Mouse (Mus musculus) neural tube, embryonic 12.5 days (tissue): ENCODE results near the gene Kiss1r. TPM values are rescaled to one million over a fixed set of nuclear protein-coding genes. Genes with fewer than 3 reads are reported as not detected.

Experiments
- ATAC-seq: fragments of 200-750 bp; cut with Nextera tagmentation; 2 replicates; pipeline ENCODE4 v1.8.0; 2017; ENCODE audit warnings: low read depth, mild to moderate bottlenecking, moderate TSS enrichment, moderate library complexity; ENCODE audit not compliant: low FRiP score
- H3K27ac ChIP-seq: fragments of 300-500 bp; sonication (generic); 2 replicates; pipeline ENCODE4 v1.5.1; 2016
- H3K27me3 ChIP-seq: fragments of 300-500 bp; sonication (generic); replicated peaks from 2 replicates; pipeline ENCODE4 v1.6.1; 2016; ENCODE audit warnings: mild to moderate bottlenecking
- H3K36me3 ChIP-seq: fragments of 300-500 bp; sonication (generic); 2 replicates; pipeline ENCODE4 v1.6.1; 2016; ENCODE audit warnings: mild to moderate bottlenecking
- H3K4me1 ChIP-seq: fragments of 300-500 bp; sonication (generic); 2 replicates; pipeline ENCODE4 v1.6.1; 2016
- H3K4me2 ChIP-seq: fragments of 300-500 bp; sonication (generic); replicated peaks from 2 replicates; pipeline ENCODE4 v1.6.1; 2016; ENCODE audit warnings: mild to moderate bottlenecking
- H3K4me3 ChIP-seq: fragments of 300-500 bp; sonication (generic); 2 replicates; pipeline ENCODE4 v1.5.1; 2016
- H3K9ac ChIP-seq: fragments of 300-500 bp; sonication (generic); 2 replicates; pipeline ENCODE4 v1.6.1; 2016; ENCODE audit warnings: mild to moderate bottlenecking
- H3K9me3 ChIP-seq: fragments of 300-500 bp; sonication (generic); 2 replicates; pipeline ENCODE4 v1.6.1; 2016; ENCODE audit warnings: mild to moderate bottlenecking
- WGBS: fragments of 180-500 bp; shearing (Covaris S2); methylation state at CpG from one replicate; pipeline ENCODE4 v1.1.7; 2016; 5-methylcytosine and 5-hydroxymethylcytosine counted together
- polyA plus RNA-seq: library from polyadenylated mRNA; unstranded; fragments of >200 nt; fragmentation: Nextera tagmentation; extraction: Ambion mirVana; gene quantifications from 2 replicates; pipeline ENCODE4 v1.2.1, GENCODE M21; 2016

Kiss1r gene
- polyA plus RNA-seq, 1 experiment from 2014 or later = 1.3 TPM

GRCm38 (mm10) chr10:79934794-79935569, 18.2 kb downstream of the Kiss1r start:
- Histone ChIP-seq H3K4me2 (no peak overlapping the region), H3K36me3 (peaks cover 53% of the 10 kb centered on the region), H3K9me3 (no peaks in the 10 kb centered on the region), H3K9ac (no peak overlapping the region), H3K27me3 (no peaks in the 10 kb centered on the region), H3K4me3 (no peak overlapping the region), H3K4me1 (peaks cover 60% of the 10 kb centered on the region), H3K27ac (no peak overlapping the region)
- 90% methylated on average over 16 of the region's 16 CpGs for WGBS
- no peak for ATAC-seq

- Histone ChIP-seq H3K4me3 (no peak overlapping the region), H3K9ac (peak overlapping the region; percentile 38; the same call in 1 of the 2 replicates), H3K9me3 (no peaks in the 10 kb centered on the region), H3K4me2 (0 out of 2 replicates have a peak overlapping the region, but pooled peaks have one; percentile 9), H3K27ac (no peak overlapping the region), H3K36me3 (peaks cover 52% of the 10 kb centered on the region), H3K4me1 (peaks cover 50% of the 10 kb centered on the region), H3K27me3 (no peaks in the 10 kb centered on the region)
- no peak for ATAC-seq
- 81% methylated on average over 10 of the region's 10 CpGs for WGBS
Measured at GRCm38 (mm10) chr10:79936284-79936910, 19.6 kb downstream of the Kiss1r start.

- H3K27ac ChIP-seq = no peak overlapping the region
- WGBS = 84% methylated on average over 27 of the region's 27 CpGs
- ATAC-seq = no peak
- peaks cover 52% of the 10 kb centered on the region for H3K36me3 ChIP-seq
- peak overlapping the region; percentile 9; the same call in 1 of the 2 replicates for H3K4me2 ChIP-seq
- H3K4me3 ChIP-seq = no peak overlapping the region
- no peaks in the 10 kb centered on the region for H3K27me3 ChIP-seq
- H3K4me1 ChIP-seq = peaks cover 46% of the 10 kb centered on the region
- peak overlapping the region; percentile 38; the same call in 1 of the 2 replicates for H3K9ac ChIP-seq
- no peaks in the 10 kb centered on the region for H3K9me3 ChIP-seq
Measured at GRCm38 (mm10) chr10:79936911-79937441, 20.2 kb downstream of the Kiss1r start.

GRCm38 (mm10) chr10:79937775-79938526, 21.2 kb downstream of the Kiss1r start:
- Histone ChIP-seq H3K4me2 (no peak overlapping the region), H3K9me3 (no peaks in the 10 kb centered on the region), H3K9ac (no peak overlapping the region), H3K27me3 (no peaks in the 10 kb centered on the region), H3K4me1 (peaks cover 36% of the 10 kb centered on the region), H3K36me3 (peaks cover 47% of the 10 kb centered on the region), H3K4me3 (no peak overlapping the region), H3K27ac (no peak overlapping the region)
- no peak for ATAC-seq
- WGBS = 30% methylated on average over 11 of the region's 11 CpGs

DNA sequence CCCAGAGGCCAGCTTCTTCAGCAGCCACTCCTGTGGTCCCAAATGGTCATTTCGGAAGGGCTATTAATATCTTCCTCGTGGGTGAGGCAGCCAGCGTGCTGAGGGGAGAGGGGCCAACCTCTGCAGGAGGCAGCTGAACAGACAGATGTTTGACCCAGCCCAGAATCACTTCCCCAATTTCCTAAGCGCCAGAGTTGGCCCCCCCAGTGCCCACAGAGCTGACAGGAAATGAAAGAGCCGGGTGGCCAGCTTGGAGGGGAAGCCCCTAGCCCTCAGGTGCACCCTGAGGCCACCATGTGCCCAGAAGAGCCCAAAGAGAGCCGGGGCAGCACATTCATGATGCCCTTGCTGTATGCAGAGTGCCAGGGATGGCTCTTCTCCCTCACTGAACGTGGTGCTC, 24.0 kb downstream of the Kiss1r start:
- 60% methylated on average over 7 of the region's 7 CpGs for WGBS
- ATAC-seq = no peak
- H3K36me3 ChIP-seq = peaks cover 32% of the 10 kb centered on the region
- H3K9ac ChIP-seq = no peak overlapping the region
- H3K4me2 ChIP-seq = no peak overlapping the region
- H3K4me1 ChIP-seq = peaks cover 37% of the 10 kb centered on the region
- H3K9me3 ChIP-seq = no peaks in the 10 kb centered on the region
- H3K27me3 ChIP-seq = no peaks in the 10 kb centered on the region
- H3K27ac ChIP-seq = no peak overlapping the region
- H3K4me3 ChIP-seq = no peak overlapping the region

- peaks cover 32% of the 10 kb centered on the region for H3K36me3 ChIP-seq
- H3K9ac ChIP-seq = no peak overlapping the region
- WGBS = 79% methylated on average over 1 of the region's 1 CpGs
- H3K9me3 ChIP-seq = no peaks in the 10 kb centered on the region
- ATAC-seq = no peak
- no peaks in the 10 kb centered on the region for H3K27me3 ChIP-seq
- no peak overlapping the region for H3K4me3 ChIP-seq
- H3K27ac ChIP-seq = no peak overlapping the region
- H3K4me1 ChIP-seq = peaks cover 40% of the 10 kb centered on the region
- no peak overlapping the region for H3K4me2 ChIP-seq
Measured at GRCm38 (mm10) chr10:79942988-79943387, 26.2 kb downstream of the Kiss1r start.

GRCm38 (mm10) chr10:79943471-79943901, 26.7 kb downstream of the Kiss1r start:
- no peak overlapping the region for H3K4me3 ChIP-seq
- no peak for ATAC-seq
- no peaks in the 10 kb centered on the region for H3K27me3 ChIP-seq
- no peak overlapping the region for H3K4me2 ChIP-seq
- H3K27ac ChIP-seq = no peak overlapping the region
- H3K36me3 ChIP-seq = peaks cover 33% of the 10 kb centered on the region
- no peaks in the 10 kb centered on the region for H3K9me3 ChIP-seq
- H3K9ac ChIP-seq = no peak overlapping the region
- WGBS = 60% methylated on average over 9 of the region's 9 CpGs
- H3K4me1 ChIP-seq = peaks cover 37% of the 10 kb centered on the region

DNA sequence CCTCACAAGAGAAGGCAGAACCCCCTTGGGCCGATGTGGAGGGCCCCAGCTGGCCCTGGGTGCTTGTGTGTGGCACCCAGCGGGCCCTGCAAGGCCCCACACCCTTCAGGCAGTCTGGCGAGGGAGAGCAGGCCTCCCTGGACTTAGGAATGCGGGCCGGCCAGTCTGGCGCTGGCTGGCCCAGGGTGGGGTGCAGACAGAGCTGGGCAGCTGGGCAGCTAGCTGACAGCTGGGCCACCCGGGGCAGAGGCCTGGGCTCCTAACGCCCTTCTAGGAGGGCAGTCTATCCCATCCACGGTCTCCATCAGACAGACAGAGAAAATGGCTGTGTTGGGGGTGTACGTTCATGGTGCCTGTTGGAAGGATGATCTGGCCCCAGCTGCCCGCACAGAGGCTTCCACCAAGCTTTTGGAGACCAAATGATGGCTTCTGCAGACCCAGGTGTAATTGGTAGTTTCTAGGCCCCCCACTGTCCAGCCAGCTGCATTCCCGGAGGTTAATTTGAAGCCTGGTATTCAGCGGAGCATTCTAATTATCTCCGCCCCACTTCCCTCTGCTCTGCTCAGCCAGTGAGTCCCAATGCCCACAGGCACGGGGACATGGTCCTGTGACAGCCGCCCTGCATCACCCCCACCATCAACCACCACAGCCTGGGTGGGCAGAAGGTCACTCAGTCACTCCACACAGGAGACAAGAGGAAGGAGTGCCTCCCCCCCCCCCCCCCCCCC, 28.9 kb downstream of the Kiss1r start:
- ATAC-seq = peak; percentile 66
- no peak overlapping the region for H3K4me3 ChIP-seq
- peak overlapping the region; percentile 49; the same call in 1 of the 2 replicates for H3K9ac ChIP-seq
- peak overlapping the region; percentile 55 for H3K27ac ChIP-seq
- peaks cover 53% of the 10 kb centered on the region for H3K36me3 ChIP-seq
- no peaks in the 10 kb centered on the region for H3K9me3 ChIP-seq
- WGBS = 11% methylated on average over 16 of the region's 16 CpGs
- no peaks in the 10 kb centered on the region for H3K27me3 ChIP-seq
- peak overlapping the region; percentile 27 for H3K4me2 ChIP-seq
- peaks cover 37% of the 10 kb centered on the region for H3K4me1 ChIP-seq

GRCm38 (mm10) chr10:79946752-79947322, 30.1 kb downstream of the Kiss1r start:
- WGBS = 7% methylated on average over 7 of the region's 7 CpGs
- Histone ChIP-seq H3K27ac (no peak overlapping the region), H3K4me3 (no peak overlapping the region), H3K36me3 (peaks cover 53% of the 10 kb centered on the region), H3K9me3 (no peaks in the 10 kb centered on the region), H3K4me1 (peaks cover 37% of the 10 kb centered on the region), H3K27me3 (no peaks in the 10 kb centered on the region), H3K4me2 (peak overlapping the region; percentile 27), H3K9ac (0 out of 2 replicates have a peak overlapping the region, but pooled peaks have one; percentile 18)
- no peak for ATAC-seq

GRCm38 (mm10) chr10:79947502-79947901, 30.7 kb downstream of the Kiss1r start:
- H3K9me3 ChIP-seq = no peaks in the 10 kb centered on the region
- no peak overlapping the region for H3K27ac ChIP-seq
- H3K9ac ChIP-seq = 0 out of 2 replicates have a peak overlapping the region, but pooled peaks have one; percentile 18
- no peak for ATAC-seq
- no peak overlapping the region for H3K4me3 ChIP-seq
- whole genome bisulfite sequencing = 63% methylated on average over 6 of the region's 6 CpGs
- peaks cover 37% of the 10 kb centered on the region for H3K4me1 ChIP-seq
- H3K4me2 ChIP-seq = peak overlapping the region; percentile 14; the same call in 1 of the 2 replicates
- H3K36me3 ChIP-seq = peaks cover 49% of the 10 kb centered on the region
- no peaks in the 10 kb centered on the region for H3K27me3 ChIP-seq

GRCm38 (mm10) chr10:79949873-79950272, 33.1 kb downstream of the Kiss1r start:
- Histone ChIP-seq H3K27me3 (no peaks in the 10 kb centered on the region), H3K9me3 (no peaks in the 10 kb centered on the region), H3K27ac (no peak overlapping the region), H3K4me2 (no peak overlapping the region), H3K36me3 (peaks cover 58% of the 10 kb centered on the region), H3K4me1 (peaks cover 28% of the 10 kb centered on the region), H3K9ac (no peak overlapping the region), H3K4me3 (no peak overlapping the region)
- ATAC-seq = no peak
- WGBS = 95% methylated on average over 4 of the region's 4 CpGs
